Mouse (Mus musculus): ENCODE data around the gene Zfp84. TPM values are rescaled to one million over a fixed set of nuclear protein-coding genes. Genes with fewer than 3 reads are reported as not detected.

Gene Zfp84
- total RNA-seq, 2 experiments from 2014 or later, result 6.4 to 6.9 TPM

GRCm38 (mm10) chr7:29815910-29816429 lies 47.6 kb downstream of the Zfp84 start, which contains the start of gene Zfp790:
TSS of gene Zfp790 (plus strand) at chr7:29816114.
- DNase-seq, result peak; percentile 88

DNA sequence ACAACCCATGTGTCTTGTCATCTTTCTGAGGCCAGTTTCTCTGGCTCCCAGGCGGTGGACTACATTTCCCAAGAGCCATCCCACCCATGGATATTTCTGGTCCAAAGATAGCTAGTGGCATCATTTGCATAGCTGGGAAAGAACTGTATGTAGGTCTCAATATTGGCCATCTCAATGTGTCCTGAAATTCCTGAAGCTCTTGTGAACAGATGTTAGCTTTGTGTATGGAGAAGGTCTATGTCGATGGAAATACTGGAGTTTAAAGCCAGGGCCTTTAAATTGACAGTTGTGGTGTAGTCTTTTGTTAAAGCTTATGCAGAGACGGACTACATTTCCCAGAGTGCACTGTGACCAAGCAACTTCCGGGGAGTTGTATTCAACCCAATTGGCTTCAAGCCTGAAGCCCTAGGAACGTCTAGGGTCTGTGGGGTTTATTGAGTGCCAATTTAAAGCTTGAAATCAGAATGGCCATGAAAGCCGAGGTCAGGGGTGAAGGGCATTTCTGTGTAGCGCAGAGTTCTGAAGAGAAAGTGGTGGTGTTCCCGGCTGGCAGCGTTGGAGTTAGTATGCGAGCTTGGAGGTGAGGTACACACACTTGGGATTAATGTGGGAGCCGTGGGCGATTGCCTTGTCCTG lies 50.4 kb downstream of the Zfp84 start:
- peak; percentile 44 for DNase-seq

DNA sequence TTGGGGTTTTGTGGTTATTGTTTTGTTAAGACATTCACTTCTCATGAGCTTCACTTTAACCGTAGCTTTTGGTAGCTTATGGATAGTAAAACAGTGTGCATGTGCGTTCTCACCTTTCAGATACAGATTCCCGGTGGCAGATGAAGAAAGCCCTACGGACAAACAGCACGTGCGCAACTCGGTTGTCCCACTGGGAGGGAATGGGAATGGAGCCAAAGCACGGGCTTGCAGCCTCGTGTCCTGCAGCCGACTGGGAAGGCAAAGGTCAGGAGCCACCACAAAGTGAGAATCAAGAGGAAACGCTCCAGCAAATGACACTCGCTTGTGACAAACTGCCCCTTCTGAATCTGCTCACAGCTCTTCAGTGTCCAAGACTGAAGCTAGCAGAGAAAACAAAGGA lies 59.6 kb downstream of the Zfp84 start:
- DNase-seq, result no peak

Small RNA genes within 50 kb of the gene (microRNA-seq; reads per million reads assigned to microRNA genes)
- gene Mir1964 (ENCODE audit: borderline replicate concordance in 2 of 2), result 2.1 to 2.2 reads per million in 2 experiments

Other genes starting within 250 kb of the Zfp84 start
- 1 to 10 TPM; 7.3 to 8.1 TPM for gene Sipa1l3, start 249.9 kb upstream of the Zfp84 start, total RNA-seq (2021)
- not detected for gene Catsperg2, start 41.5 kb upstream of the Zfp84 start, total RNA-seq (2021)
- 1 to 10 TPM; 2.2 to 2.8 TPM for gene Zfp30, start 15.4 kb downstream of the Zfp84 start, total RNA-seq (2021)
- 1 to 10 TPM; 7.5 to 8.3 TPM for gene Zfp790, start 47.6 kb downstream of the Zfp84 start, total RNA-seq (2021)
- 1 to 10 TPM; 1.6 TPM for gene Zfp940, start 85.1 kb downstream of the Zfp84 start, total RNA-seq (2021)
- gene Zfp420, start 91.4 kb downstream of the Zfp84 start, total RNA-seq (2021), result 1 to 10 TPM; 2.9 to 3.2 TPM
- 1 to 10 TPM; 5.8 to 6.3 TPM for gene Zfp27, start 138.0 kb downstream of the Zfp84 start, total RNA-seq (2021)
- gene Zfp383, start 139.7 kb downstream of the Zfp84 start, total RNA-seq (2021), result 1 to 10 TPM; 4.9 to 7.2 TPM
- 1 to 10 TPM; 4.5 to 5.9 TPM for gene Zfp74, start 185.5 kb downstream of the Zfp84 start, total RNA-seq (2021)
- gene Zfp568, start 215.4 kb downstream of the Zfp84 start, total RNA-seq (2021), result 10 to 100 TPM; 19.1 to 23.4 TPM

Data from gastrocnemius, postnatal 25 days (tissue).